In the genomic region with DNA sequence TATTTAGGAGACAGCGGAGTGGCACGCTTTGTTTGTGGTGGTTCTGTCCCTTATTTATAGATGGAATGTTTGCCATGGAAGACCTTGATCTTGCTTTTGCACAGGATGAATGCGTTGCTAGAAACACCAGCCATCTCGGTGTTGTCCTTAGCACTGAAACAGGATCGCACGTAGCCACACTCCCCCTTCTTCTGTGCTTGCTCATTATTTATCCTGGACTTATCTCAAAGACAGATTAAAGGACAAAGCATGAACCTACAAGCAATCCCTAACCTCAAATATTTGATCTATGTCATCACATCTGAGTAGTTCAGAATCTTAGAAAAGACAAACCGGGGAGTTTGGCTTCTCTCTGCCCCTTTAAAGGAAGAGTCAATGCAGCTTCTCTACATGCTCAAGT, we compare ENCODE assay signal across 24 mouse cellular contexts. TPM values are rescaled to one million over a fixed set of nuclear protein-coding genes. Genes with fewer than 3 reads are reported as not detected.
DNase-seq lines count a peak whose midpoint lies in the region; ATAC-seq and TF ChIP-seq lines count a peak whose summit lies in the region.
"Had no signal": no experiment of that assay in that cellular context is flagged by ENCODE, and none has a peak within 500 bp of the region (broad histone marks: within the 10 kb centered on the region; RNA-seq: fewer than 3 reads in every experiment).

No protein-coding gene starts in this region.

- no peaks in the 10 kb centered on the region for H3K9me3 ChIP-seq in embryonic facial prominence, embryonic 14.5 days (ENCODE audit: control insufficient read depth, low read length)
- H3K9me3 ChIP-seq in embryonic facial prominence, embryonic 10.5 days = no peaks in the 10 kb centered on the region
- no peaks in the 10 kb centered on the region for H3K9me3 ChIP-seq in midbrain, embryonic 13.5 days
- H3K9me3 ChIP-seq: embryonic facial prominence, embryonic 15.5 days; forebrain, embryonic 12.5 days; forebrain, embryonic 15.5 days; hindbrain, embryonic 12.5 days; hindbrain, embryonic 15.5 days had no signal

- H3K27ac ChIP-seq in embryonic facial prominence, embryonic 14.5 days (replicated peaks; ENCODE audit: low read depth, low read length) = no peak overlapping the region
- H3K27ac ChIP-seq in embryonic facial prominence, embryonic 10.5 days (replicated peaks) = no peak overlapping the region
- peak overlapping the region; percentile 28; the same call in 1 of the 2 replicates for H3K27ac ChIP-seq in embryonic fibroblast, embryonic 13.5 days (ENCODE audit: insufficient read depth, low read length)
- H3K27ac ChIP-seq in midbrain, embryonic 13.5 days = no peak overlapping the region
- H3K27ac ChIP-seq: embryonic facial prominence, embryonic 15.5 days; forebrain, embryonic 12.5 days; forebrain, embryonic 15.5 days; hindbrain, embryonic 12.5 days; hindbrain, embryonic 15.5 days had no signal

- TF ChIP-seq CTCF in embryonic fibroblast, embryonic 13.5 days (IDR thresholded peaks at IDR 0.05; ENCODE audit: borderline replicate concordance, insufficient read depth, low read length) = no peak

- WGBS in embryonic facial prominence, embryonic 14.5 days = 84% methylated on average over 7 of the region's 7 CpGs
- WGBS in embryonic facial prominence, embryonic 10.5 days = 85% methylated on average over 7 of the region's 7 CpGs
- 77% methylated on average over 7 of the region's 7 CpGs for WGBS in midbrain, embryonic 13.5 days

- peak; percentile 30 for DNase-seq in embryonic facial prominence, embryonic 14.5 days (ENCODE audit: low spot score)
- no peak for DNase-seq in embryonic facial prominence, embryonic 10.5 days (ENCODE audit: low spot score)
- peak; percentile 58 for DNase-seq in Muller cell, postnatal 12 days (ENCODE audit: inconsistent ontology term)
- no peak for DNase-seq in adrenal gland, adult 2 months
- DNase-seq in testis, postnatal 14 days (ENCODE audit: low spot score) = no peak
- DNase-seq: adrenal gland, adult 8-10 months; adrenal gland, postnatal 25 days; B cell, adult 2 months; cerebellum, adult 11-12 months; cerebellum, adult 8-10 months; cerebellum, postnatal 10 days; cerebellum, postnatal 36 days; embryo, embryonic 11 days; gastrocnemius, postnatal 25 days had no signal

- no peaks in the 10 kb centered on the region for H3K36me3 ChIP-seq in embryonic facial prominence, embryonic 14.5 days (ENCODE audit: control insufficient read depth, insufficient read depth, low read length)
- H3K36me3 ChIP-seq in embryonic facial prominence, embryonic 10.5 days (replicated peaks) = no peaks in the 10 kb centered on the region
- H3K36me3 ChIP-seq in midbrain, embryonic 13.5 days = no peaks in the 10 kb centered on the region
- H3K36me3 ChIP-seq: embryonic facial prominence, embryonic 15.5 days; forebrain, embryonic 12.5 days; forebrain, embryonic 15.5 days; hindbrain, embryonic 12.5 days; hindbrain, embryonic 15.5 days had no signal

- no peak overlapping the region for H3K4me3 ChIP-seq in embryonic facial prominence, embryonic 14.5 days (ENCODE audit: low read depth, low read length)
- no peak overlapping the region for H3K4me3 ChIP-seq in embryonic facial prominence, embryonic 10.5 days
- no peak overlapping the region for H3K4me3 ChIP-seq in embryonic fibroblast, embryonic 13.5 days (ENCODE audit: insufficient read depth, low read length)
- no peak overlapping the region for H3K4me3 ChIP-seq in midbrain, embryonic 13.5 days (replicated peaks)
- H3K4me3 ChIP-seq: embryonic facial prominence, embryonic 15.5 days; erythroblast, embryonic 14.5 days; forebrain, embryonic 12.5 days; forebrain, embryonic 15.5 days; hindbrain, embryonic 12.5 days; hindbrain, embryonic 15.5 days had no signal

- H3K4me2 ChIP-seq in embryonic facial prominence, embryonic 14.5 days (ENCODE audit: low read depth, low read length) = no peak overlapping the region
- H3K4me2 ChIP-seq in midbrain, embryonic 13.5 days (replicated peaks) = no peak overlapping the region
- H3K4me2 ChIP-seq: embryonic facial prominence, embryonic 15.5 days; forebrain, embryonic 12.5 days; forebrain, embryonic 15.5 days; heart, embryonic 11.5 days; hindbrain, embryonic 12.5 days; hindbrain, embryonic 15.5 days had no signal

- TF ChIP-seq POLR2A in embryonic fibroblast, embryonic 13.5 days (IDR thresholded peaks at IDR 0.05; ENCODE audit: low read depth, low read length) = no peak

- H3K27me3 ChIP-seq in embryonic facial prominence, embryonic 14.5 days (replicated peaks; ENCODE audit: control insufficient read depth, insufficient read depth, low read length) = no peaks in the 10 kb centered on the region
- H3K27me3 ChIP-seq in embryonic facial prominence, embryonic 10.5 days (replicated peaks; ENCODE audit: low read depth, poor library complexity, severe bottlenecking) = no peaks in the 10 kb centered on the region
- peaks cover 14% of the 10 kb centered on the region for H3K27me3 ChIP-seq in midbrain, embryonic 13.5 days
- H3K27me3 ChIP-seq: embryonic facial prominence, embryonic 15.5 days; hindbrain, embryonic 12.5 days; hindbrain, embryonic 15.5 days had no signal

- no peaks in the 10 kb centered on the region for H3K4me1 ChIP-seq in embryonic facial prominence, embryonic 14.5 days (ENCODE audit: control insufficient read depth, insufficient read depth, low read length)
- no peaks in the 10 kb centered on the region for H3K4me1 ChIP-seq in embryonic facial prominence, embryonic 10.5 days
- peaks cover 10% of the 10 kb centered on the region for H3K4me1 ChIP-seq in embryonic fibroblast, embryonic 13.5 days (ENCODE audit: control insufficient read depth, insufficient read depth, low read length)
- H3K4me1 ChIP-seq in midbrain, embryonic 13.5 days (replicated peaks) = no peaks in the 10 kb centered on the region
- H3K4me1 ChIP-seq: embryonic facial prominence, embryonic 15.5 days; forebrain, embryonic 12.5 days; forebrain, embryonic 15.5 days; hindbrain, embryonic 12.5 days; hindbrain, embryonic 15.5 days had no signal

- ATAC-seq in embryonic facial prominence, embryonic 14.5 days (ENCODE audit: low read depth) = no peak
- no peak for ATAC-seq in midbrain, embryonic 13.5 days
- ATAC-seq: CD4-positive, CD25-positive, alpha-beta regulatory T cell, adult 4 months; forebrain, embryonic 15.5 days had no signal

- H3K9ac ChIP-seq in embryonic facial prominence, embryonic 14.5 days (ENCODE audit: low read depth, low read length) = no peak overlapping the region
- no peak overlapping the region for H3K9ac ChIP-seq in midbrain, embryonic 13.5 days (replicated peaks)
- H3K9ac ChIP-seq: embryonic facial prominence, embryonic 15.5 days; forebrain, embryonic 12.5 days; forebrain, embryonic 15.5 days; hindbrain, embryonic 12.5 days; hindbrain, embryonic 15.5 days had no signal

RNA-seq across cellular contexts. Expression of a gene that starts 24.2 kb away (rescaled TPM):
- 31.3 and 38.2 TPM in 2 replicates for polyA plus RNA-seq in embryonic facial prominence, embryonic 14.5 days (2014; fragmentation: Nextera tagmentation; extraction: Ambion mirVana)
- 16.3 and 19.8 TPM in 2 replicates for polyA plus RNA-seq in embryonic facial prominence, embryonic 10.5 days (2016; fragmentation: Nextera tagmentation; extraction: Ambion mirVana)
- polyA plus RNA-seq in embryonic fibroblast, embryonic 13.5 days (2011; ENCODE audit: insufficient read length, low read depth, missing spikeins) = 24.3 and 25.5 TPM in 2 replicates
- total RNA-seq in adrenal gland, adult 2 months (2021) = 10 to 100 TPM; 32.2 to 44.4 TPM
- polyA plus RNA-seq in adrenal gland, adult 2 months (2012; rRNA removed) = 7.3 and 9.2 TPM in 2 replicates
- polyA plus RNA-seq in midbrain, embryonic 13.5 days (2015; fragmentation: Nextera tagmentation; extraction: Ambion mirVana) = 23.3 and 27.7 TPM in 2 replicates

RNA-seq across cellular contexts. Expression of a gene that starts 24.4 kb away (rescaled TPM):
- polyA plus RNA-seq in embryonic facial prominence, embryonic 14.5 days (2014; fragmentation: Nextera tagmentation; extraction: Ambion mirVana) = 4.1 and 4.9 TPM in 2 replicates
- 5.2 and 6.1 TPM in 2 replicates for polyA plus RNA-seq in embryonic facial prominence, embryonic 10.5 days (2016; fragmentation: Nextera tagmentation; extraction: Ambion mirVana)
- 7.8 and 8.1 TPM in 2 replicates for polyA plus RNA-seq in embryonic fibroblast, embryonic 13.5 days (2011; ENCODE audit: insufficient read length, low read depth, missing spikeins)
- total RNA-seq in adrenal gland, adult 2 months (2021) = 1 to 10 TPM; 3.2 to 4.8 TPM
- 1.4 and 1.6 TPM in 2 replicates for polyA plus RNA-seq in adrenal gland, adult 2 months (2012; rRNA removed)
- polyA plus RNA-seq in midbrain, embryonic 13.5 days (2015; fragmentation: Nextera tagmentation; extraction: Ambion mirVana) = 2.4 and 2.6 TPM in 2 replicates

Comparison
In these comparisons a context has a peak if more than half of its experiments do, and no peak if none do; other contexts are left out.
1. DNase-seq: peak in embryonic facial prominence, embryonic 14.5 days (single experiment) and Muller cell, postnatal 12 days (single experiment); none in embryonic facial prominence, embryonic 10.5 days (single experiment), adrenal gland, adult 2 months (single experiment) and testis, postnatal 14 days (single experiment).